Mouse (Mus musculus) bone marrow macrophage, adult 2 months (primary cell): ENCODE measurements around the gene Pde1c.

Source experiments
- CTCF ChIP-seq: IDR thresholded peaks from 2 replicates; pipeline ENCODE4 v1.5.1; 2012; ENCODE audit warnings: low read depth, mild to moderate bottlenecking, low read length, moderate library complexity
- POLR2A ChIP-seq: IDR thresholded peaks from 2 replicates; pipeline ENCODE4 v1.6.1; 2012; ENCODE audit warnings: mild to moderate bottlenecking, low read depth, low read length, borderline replicate concordance

DNA sequence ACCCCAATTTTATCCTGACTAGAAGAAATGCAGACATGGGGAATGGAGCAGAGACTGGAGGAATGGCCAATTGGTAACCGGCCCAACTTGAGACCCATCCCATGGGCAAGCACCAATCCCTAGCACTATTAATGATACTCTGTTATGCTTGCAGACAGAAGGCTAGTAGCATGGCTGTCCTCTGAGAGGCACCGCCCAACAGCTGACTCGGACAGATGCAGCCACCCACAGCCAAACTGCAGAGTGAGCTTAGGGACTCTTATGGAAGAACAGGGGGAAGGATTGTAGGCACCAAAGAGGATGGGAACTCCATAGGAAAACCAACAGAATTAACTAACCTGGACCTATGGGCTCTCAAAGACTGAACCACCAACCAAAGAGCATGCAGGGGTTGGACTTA lies 192.5 kb downstream of the Pde1c start:
- TF ChIP-seq CTCF (no peak), POLR2A (no peak)
